Mouse (Mus musculus): ENCODE data around the gene Angptl3. TPM values are rescaled to one million over a fixed set of nuclear protein-coding genes. Genes with fewer than 3 reads are reported as not detected.

The Angptl3 gene
- total and polyA plus RNA-seq, 2 experiments from 2014 or later = 0.60 TPM; not detected in 1

DNA sequence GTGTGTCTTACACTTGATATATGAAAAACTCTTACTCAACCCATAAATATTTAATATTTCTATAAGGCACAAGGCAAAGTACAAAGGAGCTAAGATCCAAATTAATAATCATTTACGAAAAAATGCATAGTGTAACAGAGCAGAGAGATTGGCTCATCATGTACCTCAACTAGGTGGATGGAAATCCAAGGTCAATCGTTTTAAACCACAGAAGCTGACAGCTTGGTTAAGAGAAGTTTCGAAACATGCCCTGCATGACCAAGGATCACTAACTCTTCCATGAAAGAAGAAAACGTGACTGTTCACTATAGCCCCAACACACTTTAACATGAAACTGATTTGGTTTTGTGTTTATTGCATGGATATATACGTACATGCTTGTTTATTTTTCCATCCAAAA is 2.4 kb upstream of the Angptl3 start:
- no peak overlapping the region for H3K9ac ChIP-seq (replicated peaks; ENCODE audit: low read length)
- no peak overlapping the region for H3K4me3 ChIP-seq (ENCODE audit: low read length)
- DNase-seq (ENCODE audit: low spot score) (no peak), ATAC-seq (no peak)
- no peaks in the 10 kb centered on the region for H3K9me3 ChIP-seq (ENCODE audit: low read length)
- H3K36me3 ChIP-seq (ENCODE audit: insufficient read depth, low read length) = no peaks in the 10 kb centered on the region
- no peaks in the 10 kb centered on the region for H3K27me3 ChIP-seq (ENCODE audit: insufficient read depth, low read length)
- 94% methylated on average over 5 of the region's 5 CpGs for WGBS
- TF ChIP-seq CTCF (IDR thresholded peaks at IDR 0.05; ENCODE audit: low read depth) = no peak
- H3K4me2 ChIP-seq (ENCODE audit: low read depth, low read length) = no peak overlapping the region
- no peaks in the 10 kb centered on the region for H3K4me1 ChIP-seq (ENCODE audit: insufficient read depth, low read length)
- H3K27ac ChIP-seq = no peak overlapping the region

DNA sequence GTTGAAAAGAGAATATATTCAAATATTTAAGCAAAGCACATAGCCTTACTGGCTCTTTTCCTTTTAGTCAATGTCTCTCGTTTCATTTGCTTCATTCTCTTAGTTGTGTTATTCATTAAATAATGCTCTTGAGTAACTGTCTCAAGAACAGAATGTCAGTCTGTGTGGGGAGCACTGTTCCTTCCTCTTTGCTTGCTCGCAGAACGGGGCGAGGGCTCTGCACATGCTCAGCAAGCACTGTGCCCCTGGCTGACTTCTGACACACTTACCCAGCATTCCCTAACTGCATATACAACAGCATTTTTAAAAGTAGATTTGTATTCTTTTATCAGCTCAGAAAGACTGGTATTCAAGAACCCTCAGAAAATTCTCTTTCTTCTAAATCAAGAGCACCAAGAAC is 2.2 kb downstream of the Angptl3 start:
- no peaks in the 10 kb centered on the region for H3K9me3 ChIP-seq (ENCODE audit: low read length)
- no peak overlapping the region for H3K4me3 ChIP-seq (ENCODE audit: low read length)
- no peaks in the 10 kb centered on the region for H3K36me3 ChIP-seq (ENCODE audit: insufficient read depth, low read length)
- no peak overlapping the region for H3K9ac ChIP-seq (replicated peaks; ENCODE audit: low read length)
- no peak overlapping the region for H3K27ac ChIP-seq
- H3K4me1 ChIP-seq (ENCODE audit: insufficient read depth, low read length) = no peaks in the 10 kb centered on the region
- no peak for TF ChIP-seq CTCF (IDR thresholded peaks at IDR 0.05; ENCODE audit: low read depth)
- WGBS = 66% methylated on average over 4 of the region's 4 CpGs
- no peak overlapping the region for H3K4me2 ChIP-seq (ENCODE audit: low read depth, low read length)
- DNase-seq (ENCODE audit: low spot score) (no peak), ATAC-seq (no peak)
- H3K27me3 ChIP-seq (ENCODE audit: insufficient read depth, low read length) = no peaks in the 10 kb centered on the region

DNA sequence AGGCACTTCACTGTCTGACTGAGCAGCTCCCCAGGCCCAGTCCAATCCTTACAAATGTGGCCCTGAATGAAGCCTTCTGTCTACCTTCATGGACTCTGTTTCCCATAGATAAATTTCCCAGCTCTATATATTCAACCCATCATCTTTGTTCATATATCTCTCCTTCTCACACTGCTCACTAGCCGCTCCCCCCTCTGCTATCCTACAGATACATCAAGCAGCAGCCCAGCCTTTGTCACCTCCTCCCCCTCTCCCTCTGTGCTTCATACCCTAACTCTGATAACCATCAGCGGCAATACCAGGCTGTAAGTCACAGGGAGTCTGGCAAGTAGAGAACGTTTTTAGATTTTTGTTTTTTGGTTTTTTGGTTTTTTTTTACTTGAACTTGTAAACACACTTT is 14.1 kb downstream of the Angptl3 start:
- Histone ChIP-seq H3K4me3 (ENCODE audit: low read length) (no peak overlapping the region), H3K9ac (replicated peaks; ENCODE audit: low read length) (no peak overlapping the region), H3K9me3 (ENCODE audit: low read length) (no peaks in the 10 kb centered on the region), H3K4me2 (ENCODE audit: low read depth, low read length) (no peak overlapping the region), H3K36me3 (ENCODE audit: insufficient read depth, low read length) (no peaks in the 10 kb centered on the region; the same call in 1 of the 2 replicates), H3K4me1 (ENCODE audit: insufficient read depth, low read length) (no peaks in the 10 kb centered on the region), H3K27ac (no peak overlapping the region), H3K27me3 (ENCODE audit: insufficient read depth, low read length) (no peaks in the 10 kb centered on the region)
- no peak for TF ChIP-seq CTCF (IDR thresholded peaks at IDR 0.05; ENCODE audit: low read depth)
- 84% methylated on average over 3 of the region's 3 CpGs for WGBS
- DNase-seq (ENCODE audit: low spot score) (no peak), ATAC-seq (no peak)

DNA sequence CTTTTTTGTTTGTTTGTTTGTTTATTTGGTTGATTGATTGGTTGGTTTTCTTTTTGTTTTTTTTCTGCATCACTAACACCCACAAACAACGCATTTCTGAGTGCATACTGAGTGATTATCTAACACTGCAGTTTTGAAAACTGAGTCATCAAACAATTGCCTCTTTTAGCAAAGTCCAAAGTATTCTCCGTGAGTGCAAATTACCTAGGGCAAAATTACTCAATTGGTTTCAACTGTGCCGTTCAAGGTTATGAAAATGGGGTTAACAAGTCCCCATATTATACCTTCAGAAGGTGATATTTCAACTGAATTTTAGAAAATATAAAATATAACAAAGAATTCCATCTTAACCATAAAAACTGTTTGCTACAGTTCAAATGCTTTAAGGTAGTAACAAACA is 15.7 kb downstream of the Angptl3 start:
- H3K27me3 ChIP-seq (ENCODE audit: insufficient read depth, low read length) = no peaks in the 10 kb centered on the region
- no peaks in the 10 kb centered on the region for H3K4me1 ChIP-seq (ENCODE audit: insufficient read depth, low read length)
- no peak for TF ChIP-seq CTCF (IDR thresholded peaks at IDR 0.05; ENCODE audit: low read depth)
- no peak for DNase-seq (ENCODE audit: low spot score)
- H3K4me3 ChIP-seq (ENCODE audit: low read length) = no peak overlapping the region
- H3K9ac ChIP-seq (replicated peaks; ENCODE audit: low read length) = no peak overlapping the region
- no peaks in the 10 kb centered on the region; the same call in 1 of the 2 replicates for H3K36me3 ChIP-seq (ENCODE audit: insufficient read depth, low read length)
- H3K9me3 ChIP-seq (ENCODE audit: low read length) = no peaks in the 10 kb centered on the region
- ATAC-seq = no peak
- 75% methylated on average over 3 of the region's 3 CpGs for WGBS
- no peak overlapping the region for H3K27ac ChIP-seq
- H3K4me2 ChIP-seq (ENCODE audit: low read depth, low read length) = no peak overlapping the region

DNA sequence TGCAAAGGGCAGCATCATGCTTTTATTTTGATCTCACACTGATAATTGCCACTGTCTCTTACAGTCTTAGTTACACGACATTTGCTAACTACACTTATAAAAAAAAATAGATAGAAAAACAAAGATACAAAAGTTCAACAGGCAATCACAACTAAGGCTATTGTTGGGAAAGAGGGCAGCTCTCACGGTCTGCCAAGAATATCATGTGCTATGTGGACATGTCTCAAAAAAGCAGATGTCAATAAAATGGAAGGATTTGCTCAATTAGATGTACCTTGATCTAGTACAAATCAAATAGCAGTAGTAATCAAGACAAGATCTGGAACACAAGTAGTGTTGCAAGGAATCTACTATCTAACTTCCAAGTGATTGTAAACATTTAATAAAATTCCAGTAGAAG is 17.8 kb downstream of the Angptl3 start:
- H3K4me2 ChIP-seq (ENCODE audit: low read depth, low read length) = no peak overlapping the region
- H3K9ac ChIP-seq (replicated peaks; ENCODE audit: low read length) = no peak overlapping the region
- 85% methylated on average over 2 of the region's 2 CpGs for WGBS
- no peaks in the 10 kb centered on the region for H3K27me3 ChIP-seq (ENCODE audit: insufficient read depth, low read length)
- H3K9me3 ChIP-seq (ENCODE audit: low read length) = no peaks in the 10 kb centered on the region
- no peaks in the 10 kb centered on the region; the same call in none of the 2 replicates for H3K36me3 ChIP-seq (ENCODE audit: insufficient read depth, low read length)
- no peak overlapping the region for H3K27ac ChIP-seq
- ATAC-seq (no peak), DNase-seq (ENCODE audit: low spot score) (no peak)
- H3K4me3 ChIP-seq (ENCODE audit: low read length) = no peak overlapping the region
- H3K4me1 ChIP-seq (ENCODE audit: insufficient read depth, low read length) = no peaks in the 10 kb centered on the region
- no peak for TF ChIP-seq CTCF (IDR thresholded peaks at IDR 0.05; ENCODE audit: low read depth)

DNA sequence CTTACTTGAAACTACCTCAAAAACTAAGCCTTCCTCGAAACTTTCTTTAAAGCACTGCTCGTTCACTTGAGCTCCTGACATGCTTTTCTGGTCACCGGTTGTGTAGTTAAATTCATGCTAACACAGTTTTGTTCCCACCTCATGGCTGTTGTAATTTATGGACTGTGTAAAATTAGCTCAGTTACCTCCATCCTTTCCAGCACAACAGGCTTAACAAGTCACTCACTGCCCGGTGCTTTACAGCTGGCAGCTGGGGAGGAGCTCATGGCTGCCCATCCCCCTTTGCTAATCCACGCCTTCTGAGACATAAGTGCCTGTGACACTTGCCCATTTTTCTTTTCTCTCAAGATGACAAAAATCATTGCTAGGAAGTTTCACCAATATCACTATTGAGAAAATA is 33.8 kb downstream of the Angptl3 start:
- no peak overlapping the region for H3K4me3 ChIP-seq (ENCODE audit: low read length)
- H3K9ac ChIP-seq (replicated peaks; ENCODE audit: low read length) = no peak overlapping the region
- H3K27me3 ChIP-seq (ENCODE audit: insufficient read depth, low read length) = no peaks in the 10 kb centered on the region
- H3K4me2 ChIP-seq (ENCODE audit: low read depth, low read length) = no peak overlapping the region
- H3K36me3 ChIP-seq (ENCODE audit: insufficient read depth, low read length) = peaks cover 22% of the 10 kb centered on the region
- 66% methylated on average over 5 of the region's 5 CpGs for WGBS
- no peak for DNase-seq (ENCODE audit: low spot score)
- H3K9me3 ChIP-seq (ENCODE audit: low read length) = no peaks in the 10 kb centered on the region
- no peak for ATAC-seq
- no peak for TF ChIP-seq CTCF (IDR thresholded peaks at IDR 0.05; ENCODE audit: low read depth)
- H3K4me1 ChIP-seq (ENCODE audit: insufficient read depth, low read length) = no peaks in the 10 kb centered on the region
- H3K27ac ChIP-seq = no peak overlapping the region

DNA sequence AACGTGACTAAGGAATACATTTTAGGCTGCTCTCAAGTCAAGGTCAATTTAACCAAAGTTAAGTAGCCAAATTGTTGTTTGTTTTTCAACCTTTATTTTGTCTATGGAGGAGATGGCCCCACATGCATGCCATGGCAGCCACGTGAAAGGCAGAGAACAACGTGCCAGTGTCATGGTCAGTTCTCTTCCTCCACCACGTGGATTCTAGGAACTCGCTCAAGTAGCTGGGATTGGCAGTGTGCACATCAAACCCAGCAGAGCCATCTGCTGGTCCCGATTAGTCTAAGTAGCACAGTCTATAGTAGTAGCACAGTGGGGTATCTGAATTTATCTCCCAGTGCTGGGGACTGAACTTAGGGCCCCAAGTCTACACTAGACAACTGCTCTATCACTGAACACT is 38.1 kb downstream of the Angptl3 start:
- peaks cover 24% of the 10 kb centered on the region for H3K36me3 ChIP-seq (ENCODE audit: insufficient read depth, low read length)
- 71% methylated on average over 6 of the region's 6 CpGs for WGBS
- no peak for ATAC-seq
- TF ChIP-seq CTCF (IDR thresholded peaks at IDR 0.05; ENCODE audit: low read depth) = no peak
- no peak overlapping the region for H3K27ac ChIP-seq
- H3K9me3 ChIP-seq (ENCODE audit: low read length) = no peaks in the 10 kb centered on the region
- H3K4me3 ChIP-seq (ENCODE audit: low read length) = no peak overlapping the region
- no peak overlapping the region for H3K9ac ChIP-seq (replicated peaks; ENCODE audit: low read length)
- no peaks in the 10 kb centered on the region for H3K4me1 ChIP-seq (ENCODE audit: insufficient read depth, low read length)
- DNase-seq (ENCODE audit: low spot score) = no peak
- H3K4me2 ChIP-seq (ENCODE audit: low read depth, low read length) = no peak overlapping the region
- H3K27me3 ChIP-seq (ENCODE audit: insufficient read depth, low read length) = no peaks in the 10 kb centered on the region

All from hindbrain, postnatal 0 days (tissue).